Mouse (Mus musculus): ENCODE data around the gene Plekhg3. TPM values are rescaled to one million over a fixed set of nuclear protein-coding genes. Genes with fewer than 3 reads are reported as not detected.

The Plekhg3 gene
- polyA plus RNA-seq, 1 experiment = 28.5 TPM

DNA sequence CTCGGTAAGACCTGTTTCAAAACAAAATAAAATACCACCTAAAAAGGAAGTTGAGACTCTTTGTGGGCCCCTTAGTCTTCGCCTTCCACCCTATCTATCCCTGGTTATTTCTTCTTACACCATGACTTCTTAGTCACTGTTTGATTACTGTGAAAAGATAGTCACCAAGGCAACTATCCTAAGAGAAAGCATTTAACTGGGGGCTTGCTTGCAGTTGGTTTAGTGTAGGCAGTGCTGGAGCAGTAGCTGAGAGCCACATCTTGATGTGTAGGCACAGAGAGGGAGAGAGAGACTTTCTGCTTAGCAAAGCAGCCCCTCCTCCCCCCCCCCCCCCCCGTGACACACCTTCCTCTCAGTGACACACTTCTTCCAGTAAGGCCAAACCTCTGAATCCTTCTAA lies 29.8 kb upstream of the Plekhg3 start:
- H3K9ac ChIP-seq (ENCODE audit: low read depth, poor library complexity, severe bottlenecking) = no peak overlapping the region
- no peak overlapping the region for H3K4me3 ChIP-seq (ENCODE audit: low read depth, low read length)
- H3K9me3 ChIP-seq (replicated peaks; ENCODE audit: control insufficient read depth, insufficient read depth, low read length, poor library complexity, severe bottlenecking) = no peaks in the 10 kb centered on the region
- H3K4me1 ChIP-seq (ENCODE audit: control insufficient read depth, insufficient read depth, low read length) = no peaks in the 10 kb centered on the region
- no peaks in the 10 kb centered on the region for H3K36me3 ChIP-seq (ENCODE audit: control insufficient read depth, insufficient read depth, low read length, poor library complexity, severe bottlenecking)
- no peaks in the 10 kb centered on the region for H3K27me3 ChIP-seq (ENCODE audit: control insufficient read depth, insufficient read depth, low read length, poor library complexity, severe bottlenecking)
- TF ChIP-seq EP300 (IDR thresholded peaks at IDR 0.05; ENCODE audit: insufficient read depth, low read depth, low read length) (no peak), CTCF (IDR thresholded peaks at IDR 0.05; ENCODE audit: low read depth, low read length) (no peak)
- no peak overlapping the region for H3K27ac ChIP-seq (ENCODE audit: insufficient read depth, low read length)

DNA sequence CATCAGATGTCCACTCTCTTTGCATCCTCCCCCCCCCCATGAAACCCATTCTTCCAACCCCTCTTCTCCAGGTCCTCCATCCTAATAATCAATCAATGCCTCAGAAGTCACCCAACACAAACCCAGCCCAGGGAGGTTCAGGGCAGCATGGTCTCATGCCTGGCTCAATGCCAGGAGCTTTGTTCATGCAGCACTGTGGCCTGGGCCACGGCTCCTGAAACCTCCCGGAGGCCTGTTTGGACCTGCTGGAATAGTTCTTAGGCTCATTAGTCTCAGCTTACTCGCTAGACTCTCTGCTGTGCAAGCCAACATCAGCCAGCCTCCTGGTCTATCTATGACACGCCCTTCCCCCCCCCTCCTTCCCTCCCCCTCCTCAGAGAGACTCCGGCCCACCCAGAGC lies 27.7 kb upstream of the Plekhg3 start:
- no peak for TF ChIP-seq EP300 (IDR thresholded peaks at IDR 0.05; ENCODE audit: insufficient read depth, low read depth, low read length)
- no peak for TF ChIP-seq POLR2A (IDR thresholded peaks at IDR 0.05; ENCODE audit: insufficient read depth, low read length)
- TF ChIP-seq CTCF (IDR thresholded peaks at IDR 0.05; ENCODE audit: low read depth, low read length) = no peak
- H3K9me3 ChIP-seq (replicated peaks; ENCODE audit: control insufficient read depth, insufficient read depth, low read length, poor library complexity, severe bottlenecking) = no peaks in the 10 kb centered on the region
- H3K4me1 ChIP-seq (ENCODE audit: control insufficient read depth, insufficient read depth, low read length) = no peaks in the 10 kb centered on the region
- no peak overlapping the region for H3K4me3 ChIP-seq (ENCODE audit: low read depth, low read length)
- no peaks in the 10 kb centered on the region for H3K27me3 ChIP-seq (ENCODE audit: control insufficient read depth, insufficient read depth, low read length, poor library complexity, severe bottlenecking)
- H3K9ac ChIP-seq (ENCODE audit: low read depth, poor library complexity, severe bottlenecking) = no peak overlapping the region
- no peaks in the 10 kb centered on the region for H3K36me3 ChIP-seq (ENCODE audit: control insufficient read depth, insufficient read depth, low read length, poor library complexity, severe bottlenecking)
- H3K27ac ChIP-seq (ENCODE audit: insufficient read depth, low read length) = no peak overlapping the region

DNA sequence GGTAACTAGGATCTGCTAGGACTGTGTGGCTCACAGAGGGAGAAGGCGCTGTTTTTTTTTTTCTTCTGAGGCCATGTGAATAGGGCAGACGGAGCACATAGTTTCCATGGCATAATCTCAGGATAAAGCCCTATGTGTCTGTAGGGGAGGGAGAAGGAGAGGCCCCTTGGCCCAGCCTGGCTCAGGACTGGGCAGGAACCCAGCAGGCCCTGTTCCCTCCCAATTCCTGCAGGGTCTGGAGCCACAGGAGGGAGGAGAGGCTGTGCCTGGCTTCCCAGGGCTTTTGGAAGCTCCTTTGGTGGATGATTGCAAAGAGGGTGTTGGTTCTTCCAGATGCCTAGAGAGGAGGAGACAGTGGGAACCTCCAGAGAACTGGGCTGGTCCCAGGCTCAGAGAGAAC lies 24.2 kb upstream of the Plekhg3 start:
- H3K27ac ChIP-seq (ENCODE audit: insufficient read depth, low read length) = no peak overlapping the region

DNA sequence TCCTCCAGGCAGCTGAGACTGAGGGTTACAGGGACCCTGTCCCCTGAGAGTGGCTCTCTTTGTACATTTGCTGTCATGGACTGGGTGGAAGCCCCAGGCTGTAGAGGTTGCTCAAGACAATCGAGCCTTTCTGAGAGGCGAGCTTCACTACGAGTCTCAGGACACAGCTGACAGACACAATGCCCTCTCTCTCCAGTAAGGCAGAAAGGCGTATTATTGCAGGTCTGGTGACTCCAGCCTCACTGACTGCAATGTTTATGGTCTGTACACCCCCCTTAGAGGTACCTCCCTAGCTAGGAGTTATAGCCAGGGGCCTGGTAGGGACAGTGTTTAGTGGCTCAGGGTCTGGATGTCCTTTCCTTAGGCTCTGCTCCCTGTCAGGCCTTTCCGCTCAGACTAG lies 22.9 kb upstream of the Plekhg3 start:
- no peaks in the 10 kb centered on the region for H3K4me1 ChIP-seq (ENCODE audit: control insufficient read depth, insufficient read depth, low read length)
- H3K9ac ChIP-seq (ENCODE audit: low read depth, poor library complexity, severe bottlenecking) = no peak overlapping the region
- TF ChIP-seq EP300 (IDR thresholded peaks at IDR 0.05; ENCODE audit: insufficient read depth, low read depth, low read length) (no peak), POLR2A (IDR thresholded peaks at IDR 0.05; ENCODE audit: insufficient read depth, low read length) (no peak), CTCF (IDR thresholded peaks at IDR 0.05; ENCODE audit: low read depth, low read length) (no peak)
- no peaks in the 10 kb centered on the region for H3K36me3 ChIP-seq (ENCODE audit: control insufficient read depth, insufficient read depth, low read length, poor library complexity, severe bottlenecking)
- no peak overlapping the region for H3K4me3 ChIP-seq (ENCODE audit: low read depth, low read length)
- no peaks in the 10 kb centered on the region for H3K9me3 ChIP-seq (replicated peaks; ENCODE audit: control insufficient read depth, insufficient read depth, low read length, poor library complexity, severe bottlenecking)
- H3K27me3 ChIP-seq (ENCODE audit: control insufficient read depth, insufficient read depth, low read length, poor library complexity, severe bottlenecking) = no peaks in the 10 kb centered on the region
- H3K27ac ChIP-seq (ENCODE audit: insufficient read depth, low read length) = no peak overlapping the region

More for the DNA sequence above, 24.2 kb upstream of the Plekhg3 start:
- TF ChIP-seq EP300 (IDR thresholded peaks at IDR 0.05; ENCODE audit: insufficient read depth, low read depth, low read length) (no peak), POLR2A (IDR thresholded peaks at IDR 0.05; ENCODE audit: insufficient read depth, low read length) (no peak), CTCF (IDR thresholded peaks at IDR 0.05; ENCODE audit: low read depth, low read length) (no peak)
- H3K4me1 ChIP-seq (ENCODE audit: control insufficient read depth, insufficient read depth, low read length) = no peaks in the 10 kb centered on the region
- no peaks in the 10 kb centered on the region for H3K9me3 ChIP-seq (replicated peaks; ENCODE audit: control insufficient read depth, insufficient read depth, low read length, poor library complexity, severe bottlenecking)
- H3K9ac ChIP-seq (ENCODE audit: low read depth, poor library complexity, severe bottlenecking) = no peak overlapping the region
- no peaks in the 10 kb centered on the region for H3K27me3 ChIP-seq (ENCODE audit: control insufficient read depth, insufficient read depth, low read length, poor library complexity, severe bottlenecking)
- H3K4me3 ChIP-seq (ENCODE audit: low read depth, low read length) = no peak overlapping the region
- no peaks in the 10 kb centered on the region for H3K36me3 ChIP-seq (ENCODE audit: control insufficient read depth, insufficient read depth, low read length, poor library complexity, severe bottlenecking)

DNA sequence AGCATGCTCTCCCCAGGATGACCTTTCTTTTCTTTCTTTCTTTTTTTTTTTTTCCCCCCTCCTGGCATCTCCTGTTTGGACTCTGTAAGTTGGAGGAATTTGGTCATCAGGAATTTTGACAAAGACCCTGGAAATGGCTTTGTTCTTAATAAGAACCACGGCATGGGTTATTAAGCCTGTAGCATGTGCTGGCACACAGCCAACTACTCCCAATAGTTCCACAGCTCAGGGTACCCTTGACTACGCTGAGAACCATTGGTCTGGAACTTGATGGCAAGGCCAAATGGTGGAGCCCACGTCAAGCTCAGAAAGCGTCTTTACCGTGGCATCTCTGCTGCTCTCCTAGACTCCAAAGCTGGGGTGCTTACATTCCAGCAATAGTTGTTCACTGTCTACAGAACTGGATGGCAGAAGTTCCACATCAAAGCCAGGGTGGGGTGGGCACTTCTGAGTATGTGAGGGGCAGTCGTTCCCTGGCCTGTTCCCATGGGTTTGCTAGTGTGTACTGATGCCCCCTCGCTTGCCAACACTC lies 21.7 kb upstream of the Plekhg3 start:
- no peaks in the 10 kb centered on the region for H3K9me3 ChIP-seq (replicated peaks; ENCODE audit: control insufficient read depth, insufficient read depth, low read length, poor library complexity, severe bottlenecking)
- H3K27me3 ChIP-seq (ENCODE audit: control insufficient read depth, insufficient read depth, low read length, poor library complexity, severe bottlenecking) = no peaks in the 10 kb centered on the region
- no peaks in the 10 kb centered on the region for H3K36me3 ChIP-seq (ENCODE audit: control insufficient read depth, insufficient read depth, low read length, poor library complexity, severe bottlenecking)
- H3K4me1 ChIP-seq (ENCODE audit: control insufficient read depth, insufficient read depth, low read length) = no peaks in the 10 kb centered on the region
- no peak overlapping the region for H3K9ac ChIP-seq (ENCODE audit: low read depth, poor library complexity, severe bottlenecking)
- TF ChIP-seq CTCF (IDR thresholded peaks at IDR 0.05; ENCODE audit: low read depth, low read length) (no peak), POLR2A (IDR thresholded peaks at IDR 0.05; ENCODE audit: insufficient read depth, low read length) (no peak), EP300 (IDR thresholded peaks at IDR 0.05; ENCODE audit: insufficient read depth, low read depth, low read length) (no peak)
- no peak overlapping the region for H3K27ac ChIP-seq (ENCODE audit: insufficient read depth, low read length)
- H3K4me3 ChIP-seq (ENCODE audit: low read depth, low read length) = no peak overlapping the region

DNA sequence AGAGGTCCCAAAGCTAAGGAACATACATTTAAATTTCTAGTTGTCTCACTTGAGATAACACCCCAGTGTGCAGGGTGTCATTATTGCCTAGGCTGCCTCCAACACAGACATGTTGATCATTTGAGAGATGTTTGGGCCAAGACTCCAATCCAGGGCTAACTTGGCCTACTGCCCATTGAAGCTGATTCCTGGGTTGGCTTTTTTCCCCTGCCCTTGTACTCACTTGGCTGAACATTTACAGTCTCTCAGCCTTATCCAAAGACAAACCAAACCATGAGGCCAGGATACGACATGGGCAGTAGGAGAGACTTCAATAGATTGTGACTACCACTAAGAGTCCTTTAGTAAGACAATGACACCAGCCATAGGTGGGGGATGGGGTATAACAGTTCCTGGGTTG lies 18.0 kb upstream of the Plekhg3 start:
- H3K27ac ChIP-seq (ENCODE audit: insufficient read depth, low read length) = no peak overlapping the region
- no peaks in the 10 kb centered on the region for H3K4me1 ChIP-seq (ENCODE audit: control insufficient read depth, insufficient read depth, low read length)

More for the DNA sequence above, 18.0 kb upstream of the Plekhg3 start:
- Histone ChIP-seq H3K9me3 (replicated peaks; ENCODE audit: control insufficient read depth, insufficient read depth, low read length, poor library complexity, severe bottlenecking) (no peaks in the 10 kb centered on the region), H3K9ac (ENCODE audit: low read depth, poor library complexity, severe bottlenecking) (no peak overlapping the region), H3K27me3 (ENCODE audit: control insufficient read depth, insufficient read depth, low read length, poor library complexity, severe bottlenecking) (no peaks in the 10 kb centered on the region), H3K36me3 (ENCODE audit: control insufficient read depth, insufficient read depth, low read length, poor library complexity, severe bottlenecking) (no peaks in the 10 kb centered on the region), H3K4me3 (ENCODE audit: low read depth, low read length) (no peak overlapping the region)
- TF ChIP-seq POLR2A (IDR thresholded peaks at IDR 0.05; ENCODE audit: insufficient read depth, low read length) (no peak), EP300 (IDR thresholded peaks at IDR 0.05; ENCODE audit: insufficient read depth, low read depth, low read length) (no peak), CTCF (IDR thresholded peaks at IDR 0.05; ENCODE audit: low read depth, low read length) (no peak)
